Mouse (Mus musculus): ENCODE data around the gene Cmtm7. TPM values are rescaled to one million over a fixed set of nuclear protein-coding genes. Genes with fewer than 3 reads are reported as not detected.

Cmtm7 gene
- polyA plus RNA-seq, 1 experiment from 2014 or later = 35.7 TPM

GRCm38 (mm10) chr9:114742731-114743130, 38.9 kb downstream of the Cmtm7 start:
- ATAC-seq = no peak
- Histone ChIP-seq H3K4me3 (ENCODE audit: low read depth, low read length) (no peak overlapping the region), H3K4me1 (replicated peaks; ENCODE audit: control insufficient read depth, insufficient read depth, low read length) (no peaks in the 10 kb centered on the region), H3K27me3 (replicated peaks; ENCODE audit: control insufficient read depth, insufficient read depth, low read length) (no peaks in the 10 kb centered on the region), H3K27ac (ENCODE audit: low read depth, low read length) (no peak overlapping the region), H3K4me2 (replicated peaks; ENCODE audit: low read depth) (no peak overlapping the region), H3K9ac (ENCODE audit: low read depth, low read length) (no peak overlapping the region), H3K9me3 (ENCODE audit: control insufficient read depth) (no peaks in the 10 kb centered on the region), H3K36me3 (ENCODE audit: control insufficient read depth, insufficient read depth) (peaks cover 35% of the 10 kb centered on the region)
- no peak for TF ChIP-seq CTCF (IDR thresholded peaks at IDR 0.05; ENCODE audit: low read depth)
- 61% methylated on average over 2 of the region's 2 CpGs for WGBS

- WGBS = 77% methylated on average over 9 of the region's 9 CpGs
- H3K27me3 ChIP-seq (replicated peaks; ENCODE audit: control insufficient read depth, insufficient read depth, low read length) = no peaks in the 10 kb centered on the region
- H3K4me2 ChIP-seq (replicated peaks; ENCODE audit: low read depth) = no peak overlapping the region
- H3K9ac ChIP-seq (ENCODE audit: low read depth, low read length) = no peak overlapping the region
- no peaks in the 10 kb centered on the region for H3K4me1 ChIP-seq (replicated peaks; ENCODE audit: control insufficient read depth, insufficient read depth, low read length)
- H3K4me3 ChIP-seq (ENCODE audit: low read depth, low read length) = no peak overlapping the region
- ATAC-seq = no peak
- no peaks in the 10 kb centered on the region for H3K9me3 ChIP-seq (ENCODE audit: control insufficient read depth)
- H3K36me3 ChIP-seq (ENCODE audit: control insufficient read depth, insufficient read depth) = peaks cover 19% of the 10 kb centered on the region; the same call in 1 of the 2 replicates
- H3K27ac ChIP-seq (ENCODE audit: low read depth, low read length) = no peak overlapping the region
- no peak for TF ChIP-seq CTCF (IDR thresholded peaks at IDR 0.05; ENCODE audit: low read depth)
Observed at GRCm38 (mm10) chr9:114740336-114740735, 41.3 kb downstream of the Cmtm7 start.

GRCm38 (mm10) chr9:114736442-114736841, 45.2 kb downstream of the Cmtm7 start:
- Histone ChIP-seq H3K4me1 (replicated peaks; ENCODE audit: control insufficient read depth, insufficient read depth, low read length) (peaks cover 13% of the 10 kb centered on the region), H3K4me2 (replicated peaks; ENCODE audit: low read depth) (no peak overlapping the region), H3K4me3 (ENCODE audit: low read depth, low read length) (no peak overlapping the region), H3K27ac (ENCODE audit: low read depth, low read length) (peak overlapping the region; percentile 21; the same call in 1 of the 2 replicates), H3K9me3 (ENCODE audit: control insufficient read depth) (no peaks in the 10 kb centered on the region), H3K27me3 (replicated peaks; ENCODE audit: control insufficient read depth, insufficient read depth, low read length) (no peaks in the 10 kb centered on the region), H3K36me3 (ENCODE audit: control insufficient read depth, insufficient read depth) (peaks cover 20% of the 10 kb centered on the region; the same call in 1 of the 2 replicates), H3K9ac (ENCODE audit: low read depth, low read length) (no peak overlapping the region)
- no peak for ATAC-seq
- WGBS = 61% methylated on average over 11 of the region's 11 CpGs
- TF ChIP-seq CTCF (IDR thresholded peaks at IDR 0.05; ENCODE audit: low read depth) = no peak

- no peaks in the 10 kb centered on the region for H3K27me3 ChIP-seq (replicated peaks; ENCODE audit: control insufficient read depth, insufficient read depth, low read length)
- H3K4me1 ChIP-seq (replicated peaks; ENCODE audit: control insufficient read depth, insufficient read depth, low read length) = peaks cover 13% of the 10 kb centered on the region
- no peaks in the 10 kb centered on the region for H3K9me3 ChIP-seq (ENCODE audit: control insufficient read depth)
- H3K4me3 ChIP-seq (ENCODE audit: low read depth, low read length) = no peak overlapping the region
- H3K27ac ChIP-seq (ENCODE audit: low read depth, low read length) = peak overlapping the region; percentile 68
- WGBS = 32% methylated on average over 2 of the region's 2 CpGs
- TF ChIP-seq CTCF (IDR thresholded peaks at IDR 0.05; ENCODE audit: low read depth) = no peak
- peak overlapping the region; percentile 63 for H3K4me2 ChIP-seq (replicated peaks; ENCODE audit: low read depth)
- H3K36me3 ChIP-seq (ENCODE audit: control insufficient read depth, insufficient read depth) = peaks cover 10% of the 10 kb centered on the region; the same call in 1 of the 2 replicates
- no peak for ATAC-seq
- H3K9ac ChIP-seq (ENCODE audit: low read depth, low read length) = 0 out of 2 replicates have a peak overlapping the region, but pooled peaks have one; percentile 4
Observed at GRCm38 (mm10) chr9:114733238-114733637, 48.4 kb downstream of the Cmtm7 start.

- Histone ChIP-seq H3K4me1 (replicated peaks; ENCODE audit: control insufficient read depth, insufficient read depth, low read length) (peaks cover 13% of the 10 kb centered on the region), H3K27ac (ENCODE audit: low read depth, low read length) (peak overlapping the region; percentile 92), H3K27me3 (replicated peaks; ENCODE audit: control insufficient read depth, insufficient read depth, low read length) (no peaks in the 10 kb centered on the region), H3K4me2 (replicated peaks; ENCODE audit: low read depth) (peak overlapping the region; percentile 63), H3K36me3 (ENCODE audit: control insufficient read depth, insufficient read depth) (0 out of 2 replicates have a peak, but pooled peaks cover 4% of the 10 kb centered on the region), H3K9me3 (ENCODE audit: control insufficient read depth) (no peaks in the 10 kb centered on the region), H3K9ac (ENCODE audit: low read depth, low read length) (peak overlapping the region; percentile 59), H3K4me3 (ENCODE audit: low read depth, low read length) (peak overlapping the region; percentile 71)
- 31% methylated on average over 12 of the region's 12 CpGs for WGBS
- no peak for ATAC-seq
- no peak; the same call in 1 of the 2 replicates for TF ChIP-seq CTCF (IDR thresholded peaks at IDR 0.05; ENCODE audit: low read depth)
Observed at GRCm38 (mm10) chr9:114731871-114732682, 49.6 kb downstream of the Cmtm7 start.

- peaks cover 13% of the 10 kb centered on the region for H3K4me1 ChIP-seq (replicated peaks; ENCODE audit: control insufficient read depth, insufficient read depth, low read length)
- 0 out of 2 replicates have a peak, but pooled peaks cover 4% of the 10 kb centered on the region for H3K36me3 ChIP-seq (ENCODE audit: control insufficient read depth, insufficient read depth)
- peak within 1 kb of the TSS; percentile 71 for H3K4me3 ChIP-seq (ENCODE audit: low read depth, low read length)
- peak; percentile 71 for TF ChIP-seq CTCF (IDR thresholded peaks at IDR 0.05; ENCODE audit: low read depth)
- WGBS = under 1% methylated on average over 52 of the region's 53 CpGs
- peak; percentile 82 for ATAC-seq
- H3K27ac ChIP-seq (ENCODE audit: low read depth, low read length) = peak within 1 kb of the TSS; percentile 92
- H3K4me2 ChIP-seq (replicated peaks; ENCODE audit: low read depth) = peak within 1 kb of the TSS; percentile 63
- peak within 1 kb of the TSS; percentile 59 for H3K9ac ChIP-seq (ENCODE audit: low read depth, low read length)
- H3K9me3 ChIP-seq (ENCODE audit: control insufficient read depth) = no peaks in the 10 kb centered on the region
- H3K27me3 ChIP-seq (replicated peaks; ENCODE audit: control insufficient read depth, insufficient read depth, low read length) = no peaks in the 10 kb centered on the region
Observed at GRCm38 (mm10) chr9:114731011-114731755, 50.5 kb downstream of the Cmtm7 start, which contains the start of gene Cmtm6. TSS of gene Cmtm6 (plus strand) at chr9:114731116.
